Mouse (Mus musculus): ENCODE data around the gene Rsl24d1.

DNA sequence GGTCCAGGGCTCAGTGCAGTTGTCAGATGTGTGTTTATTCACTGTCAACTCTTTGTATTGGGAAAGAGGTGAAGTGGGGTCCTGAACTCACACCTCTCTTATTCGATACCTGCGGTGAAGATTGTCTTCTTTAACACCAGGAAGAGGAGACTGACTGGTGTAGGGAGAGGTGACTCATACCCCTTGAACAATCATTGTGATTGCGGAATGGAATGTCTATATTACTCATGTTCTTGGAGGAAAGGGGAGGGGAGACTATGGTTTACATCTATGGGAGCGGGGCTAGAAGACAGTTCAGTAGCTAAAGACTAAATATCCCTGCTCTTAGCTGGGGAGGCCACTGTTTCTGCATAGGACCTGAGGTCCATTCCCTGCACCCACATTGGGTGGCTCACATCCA, 17.3 kb downstream of the Rsl24d1 start:
- TF ChIP-seq CTCF (IDR thresholded peaks at IDR 0.05; ENCODE audit: extremely low read depth, insufficient read depth, insufficient read length, insufficient replicate concordance) (no peak), POLR2A (IDR thresholded peaks at IDR 0.05; ENCODE audit: low read depth, low read length) (no peak)
